Mouse (Mus musculus): Measurements from ENCODE around the gene Gm10974. TPM values are rescaled to one million over a fixed set of nuclear protein-coding genes. Genes with fewer than 3 reads are reported as not detected.

The Gm10974 gene
- polyA plus RNA-seq, 1 experiment from 2014 or later = not detected

DNA sequence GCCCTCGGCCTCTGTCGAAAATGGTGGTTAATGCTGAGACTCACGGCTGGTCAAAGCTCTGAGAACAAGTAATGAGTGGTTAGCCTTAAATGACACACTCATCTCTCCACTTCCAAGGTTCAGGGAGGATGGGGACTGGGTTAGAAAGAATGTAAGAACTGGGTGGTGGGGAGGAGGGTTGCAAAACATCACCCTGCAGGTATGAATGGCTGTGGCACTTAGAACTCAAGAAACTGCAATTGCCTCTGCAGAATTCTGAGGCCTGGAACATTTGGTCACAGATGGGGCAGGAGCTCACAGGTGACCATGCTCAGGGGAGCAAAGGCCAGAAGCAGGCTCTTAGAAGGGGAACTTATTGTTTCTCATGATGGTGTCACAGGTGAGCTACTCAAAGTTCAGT is 7.2 kb upstream of the Gm10974 start:
- DNase-seq (ENCODE audit: low spot score) = no peak

DNA sequence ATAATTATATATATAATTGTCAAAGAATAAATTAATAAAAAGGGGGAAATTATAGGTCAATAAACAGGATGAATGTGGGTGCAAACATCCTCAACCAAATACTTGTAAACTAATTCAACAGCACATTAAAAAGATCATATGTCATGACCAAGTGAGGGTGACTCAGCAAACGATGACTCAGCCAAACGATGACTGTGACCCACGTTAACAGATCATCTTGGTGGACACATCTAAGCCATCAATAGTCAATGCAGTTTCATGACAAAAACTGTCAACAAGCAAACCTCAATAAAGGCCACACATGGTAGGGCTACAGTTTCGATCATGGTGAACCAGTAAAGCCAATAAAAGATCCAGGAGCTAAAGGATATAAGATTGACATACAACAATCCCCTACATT is 6.7 kb upstream of the Gm10974 start:
- DNase-seq (ENCODE audit: low spot score) = no peak

- DNase-seq (ENCODE audit: low spot score) = no peak
Measured at GRCm38 (mm10) chr7:66364491-66364890, 1.2 kb upstream of the Gm10974 start.

DNA sequence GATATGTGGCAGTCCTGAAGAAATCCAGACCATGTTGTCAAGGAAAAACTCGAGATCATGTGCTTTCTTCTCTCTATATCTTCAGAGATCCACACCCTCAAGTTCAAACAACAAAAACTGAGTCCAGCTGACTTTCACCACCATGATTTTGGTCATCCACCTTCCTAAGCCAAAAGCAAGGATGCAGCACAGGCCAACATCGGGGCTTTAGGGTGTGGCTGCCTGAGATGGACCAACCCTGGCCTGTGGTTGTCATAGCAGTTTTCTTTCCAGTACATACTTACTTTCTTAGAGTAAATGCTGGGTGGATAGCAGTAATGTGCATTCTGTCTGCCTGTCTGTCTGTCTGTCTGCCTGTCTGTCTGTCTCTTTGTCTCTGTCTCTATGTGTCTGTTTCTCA is 294 bp upstream of the Gm10974 start:
- no peak for DNase-seq (ENCODE audit: low spot score)

GRCm38 (mm10) chr7:66369071-66369933 is 3.6 kb downstream of the Gm10974 start:
- no peak for DNase-seq (ENCODE audit: low spot score)

GRCm38 (mm10) chr7:66369934-66370445 is 4.3 kb downstream of the Gm10974 start:
- no peak for DNase-seq (ENCODE audit: low spot score)

DNA sequence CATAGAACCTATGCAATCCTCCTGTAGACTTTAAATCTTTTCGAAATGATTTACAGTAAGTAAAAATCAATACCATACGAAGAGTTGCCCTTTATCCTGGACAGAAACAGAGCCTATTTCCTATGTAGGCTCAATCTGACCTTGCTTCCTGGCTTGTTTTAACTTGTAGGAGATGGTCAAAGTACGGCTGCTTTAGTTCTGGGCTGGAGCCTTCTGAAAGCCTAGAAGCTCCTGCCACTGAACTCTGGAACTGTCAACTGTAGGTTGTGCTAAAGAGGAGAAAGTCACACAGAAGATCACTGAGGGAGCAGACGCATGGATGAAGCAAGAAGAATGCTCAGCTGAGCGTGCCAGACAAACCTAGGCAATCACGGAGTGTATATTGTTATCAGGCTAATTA is 5.3 kb downstream of the Gm10974 start:
- DNase-seq (ENCODE audit: low spot score) = no peak

- no peak for DNase-seq (ENCODE audit: low spot score)
Measured at GRCm38 (mm10) chr7:66373391-66373790, 7.7 kb downstream of the Gm10974 start.

GRCm38 (mm10) chr7:66375736-66376135 is 10.0 kb downstream of the Gm10974 start:
- DNase-seq (ENCODE audit: low spot score) = no peak

- no peak for DNase-seq (ENCODE audit: low spot score)
Measured at GRCm38 (mm10) chr7:66376560-66376959, 10.9 kb downstream of the Gm10974 start.

- DNase-seq (ENCODE audit: low spot score) = no peak
Measured at GRCm38 (mm10) chr7:66384213-66384612, 18.5 kb downstream of the Gm10974 start.

DNA sequence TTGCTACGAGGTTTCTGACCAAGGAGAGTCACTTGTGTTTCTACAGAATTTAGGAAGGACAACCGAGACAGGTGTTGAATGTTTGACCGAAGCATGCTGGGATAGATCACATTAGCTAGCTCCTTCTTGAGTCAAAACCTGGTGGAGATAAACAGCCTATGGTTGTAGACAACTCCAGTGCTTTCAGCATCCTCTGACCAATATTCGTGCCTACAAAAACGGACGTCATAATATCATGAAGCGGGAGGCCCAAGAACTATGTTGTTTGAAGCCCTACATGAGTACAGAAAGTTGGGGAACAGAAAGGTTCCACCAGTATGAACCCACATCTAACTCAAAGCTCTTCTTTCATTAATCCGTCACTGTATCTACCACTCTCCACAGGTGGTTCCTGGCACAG is 19.2 kb downstream of the Gm10974 start:
- DNase-seq (ENCODE audit: low spot score) = no peak

- no peak for DNase-seq (ENCODE audit: low spot score)
Measured at GRCm38 (mm10) chr7:66385826-66386225, 20.1 kb downstream of the Gm10974 start.

DNA sequence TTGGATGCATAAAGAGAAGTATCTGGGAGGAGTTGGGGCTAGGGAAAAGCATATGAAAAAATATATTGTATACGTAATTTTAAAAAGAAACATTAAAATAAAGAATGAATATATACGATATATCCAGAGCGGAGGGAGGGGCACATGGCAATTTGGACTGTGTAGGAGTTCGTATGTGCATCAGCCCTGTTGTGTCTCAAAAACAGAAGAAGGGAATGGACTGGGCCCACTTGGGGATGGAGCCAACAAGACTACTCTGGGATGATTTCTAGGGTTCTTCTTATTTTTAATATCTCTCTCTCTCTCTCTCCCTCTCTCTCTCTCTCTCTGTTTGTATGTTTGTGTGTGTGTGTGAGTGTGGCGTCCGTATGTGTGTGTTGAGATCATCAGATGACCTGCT is 20.7 kb downstream of the Gm10974 start:
- DNase-seq (ENCODE audit: low spot score) = no peak

DNA sequence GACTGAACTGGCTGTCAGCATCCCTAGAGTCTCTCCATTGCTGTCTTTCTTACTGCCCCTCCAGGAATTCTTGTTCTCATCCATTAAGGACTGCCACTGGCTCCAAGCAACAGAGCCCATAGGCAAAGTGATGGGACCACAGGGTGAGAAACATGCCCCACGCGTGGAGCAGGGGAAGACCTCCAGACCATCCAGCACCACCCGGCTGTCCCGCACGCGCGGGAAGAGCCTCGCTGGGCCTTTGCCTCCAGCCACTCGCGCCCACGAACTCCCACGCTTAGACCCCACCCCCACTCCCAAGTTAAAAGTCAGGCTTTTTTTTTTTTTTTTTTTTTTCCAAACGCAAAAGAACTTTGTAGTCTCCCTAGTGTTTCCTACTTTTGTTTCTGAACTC is 21.7 kb downstream of the Gm10974 start:
- DNase-seq (ENCODE audit: low spot score) = no peak

DNA sequence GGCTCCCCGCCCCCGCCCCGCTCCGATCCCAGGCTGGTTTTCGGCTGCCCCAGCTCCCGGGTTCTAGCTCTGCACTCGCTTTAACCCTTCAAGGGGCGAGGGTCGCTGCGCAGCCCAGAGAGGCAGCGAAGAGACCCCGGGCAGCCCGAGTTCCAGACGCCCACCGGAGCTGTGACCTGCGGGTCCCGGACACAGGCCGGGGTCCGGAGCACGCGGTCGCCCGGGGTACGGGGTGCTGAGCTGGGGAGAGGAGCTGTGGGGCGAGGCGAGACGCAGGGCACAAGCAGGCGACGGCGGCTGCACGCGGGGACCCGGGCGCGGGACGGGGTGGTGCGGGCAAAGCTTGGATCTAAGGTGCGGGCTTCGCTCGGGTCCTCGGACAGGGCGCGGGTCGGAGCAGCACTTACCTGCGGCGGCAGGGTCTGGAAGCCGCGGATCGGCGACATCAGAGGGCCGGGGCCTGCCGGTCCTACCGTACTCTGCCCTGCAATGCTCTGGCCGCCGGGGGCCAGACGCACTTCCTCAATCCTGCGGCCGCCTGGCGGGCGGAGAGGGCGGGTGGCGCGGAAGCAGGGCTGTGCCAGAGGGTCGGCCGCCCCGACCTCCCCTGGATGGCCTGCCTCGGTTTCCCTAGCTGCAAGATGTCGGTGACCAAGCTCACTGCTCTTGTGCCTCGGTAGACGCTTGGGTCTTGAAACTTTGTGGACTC is 22.3 kb downstream of the Gm10974 start, which contains the start of gene Lrrk1:
Gene Lrrk1, minus strand, starts transcription at position 538 of the 709 bp plus-strand sequence.
- DNase-seq (ENCODE audit: low spot score) = no peak

DNA sequence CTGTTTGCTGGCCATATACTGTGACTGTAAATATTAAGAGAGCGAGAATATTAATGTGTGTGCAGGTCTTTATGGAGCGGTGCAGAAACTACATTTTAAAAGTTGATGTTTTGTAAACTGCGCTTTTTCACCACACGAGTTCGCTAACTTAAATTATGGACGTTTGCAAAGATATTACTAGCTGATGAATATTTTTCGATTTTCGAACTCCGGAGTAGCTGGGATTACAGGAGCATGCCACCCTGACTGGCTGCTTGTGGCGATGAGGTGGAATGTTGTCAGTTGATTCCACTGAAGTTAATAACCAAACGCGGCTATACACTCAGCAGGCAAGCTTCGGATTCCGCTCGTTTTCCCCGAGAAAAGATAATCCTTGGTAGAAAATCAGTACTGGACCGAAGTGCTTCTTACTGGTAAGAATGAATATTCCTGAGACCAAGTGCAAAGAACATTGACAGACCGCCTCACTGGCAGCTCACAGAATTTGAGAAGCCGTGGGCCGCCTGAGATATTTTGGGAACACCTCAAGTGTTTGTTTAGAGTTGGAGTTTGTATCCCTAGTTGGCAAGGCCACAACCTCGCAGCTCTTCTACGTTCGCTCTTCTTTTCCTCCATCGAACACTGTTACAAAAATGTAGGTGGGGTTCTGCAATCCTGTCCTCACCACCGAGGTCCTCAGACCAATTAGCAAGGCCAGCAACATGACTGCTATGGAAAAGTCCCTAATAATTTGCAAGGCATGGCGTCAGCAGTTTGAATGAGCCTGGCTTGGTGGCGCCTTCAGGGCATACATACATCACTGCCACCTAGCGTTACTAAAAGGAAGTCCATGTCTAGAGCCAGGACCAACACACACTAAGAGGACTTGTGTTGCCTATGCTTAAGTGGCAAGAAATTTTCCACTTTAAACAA is 23.2 kb downstream of the Gm10974 start:
- DNase-seq (ENCODE audit: low spot score) = peak; percentile 55

- no peak for DNase-seq (ENCODE audit: low spot score)
Measured at GRCm38 (mm10) chr7:66397288-66397687, 31.6 kb downstream of the Gm10974 start.

- DNase-seq (ENCODE audit: low spot score) = no peak
Measured at GRCm38 (mm10) chr7:66401605-66402004, 35.9 kb downstream of the Gm10974 start.

DNA sequence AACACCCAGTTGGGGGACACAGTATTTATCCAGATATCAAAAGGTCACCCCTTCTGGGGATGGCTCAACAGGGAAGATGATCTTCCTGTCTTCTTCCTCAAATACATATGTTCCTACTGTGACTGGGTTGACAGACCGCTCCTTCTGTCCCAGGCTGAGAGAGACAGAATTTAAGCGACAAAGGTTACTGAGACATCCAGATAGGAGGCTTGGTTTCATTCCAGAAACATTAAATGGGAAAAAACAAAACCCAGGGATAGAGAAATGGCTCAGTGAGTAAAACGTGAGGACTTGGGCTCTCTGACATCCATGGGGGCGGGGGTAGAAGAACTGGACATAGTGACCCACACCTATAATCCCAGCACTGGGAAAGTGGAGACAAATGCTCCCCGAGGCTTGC is 37.2 kb downstream of the Gm10974 start:
- no peak for DNase-seq (ENCODE audit: low spot score)

GRCm38 (mm10) chr7:66404141-66404540 is 38.4 kb downstream of the Gm10974 start:
- DNase-seq (ENCODE audit: low spot score) = no peak
